Mouse (Mus musculus): ENCODE data around the gene Ano6.

DNA sequence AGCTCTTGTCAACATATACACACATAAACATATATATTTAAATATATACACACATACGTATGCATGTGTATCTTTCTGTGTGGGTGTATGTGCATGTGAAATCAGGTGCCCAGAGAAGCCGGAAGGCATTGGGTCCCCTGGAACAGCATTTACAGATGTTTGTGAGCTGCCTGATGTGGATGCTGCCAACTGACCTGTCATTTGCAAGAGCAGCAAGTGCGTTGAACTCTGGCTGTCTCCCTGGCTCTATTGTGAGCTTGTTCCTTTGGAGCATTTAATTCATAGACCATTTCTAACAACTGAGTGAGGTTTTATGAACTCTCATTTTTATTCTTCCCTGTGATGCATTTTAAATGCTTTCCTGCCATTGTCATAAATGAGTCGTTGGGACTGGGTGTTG lies 91.8 kb downstream of the Ano6 start:
- TF ChIP-seq POLR2A (IDR thresholded peaks at IDR 0.05; ENCODE audit: low read depth, low read length): no peak
- TF ChIP-seq CTCF (IDR thresholded peaks at IDR 0.05; ENCODE audit: extremely low read depth, insufficient read length, insufficient replicate concordance, low read depth, low read length): no peak

All from small intestine, adult 2 months (tissue).